Mouse (Mus musculus) forelimb bud, embryonic 11.5 days (tissue): ENCODE results near the gene Sox11.

Experiments used
- DNase-seq: peaks from one replicate; pipeline ENCODE4 v3.0.0-alpha.2; 2012; ENCODE audit warnings: low read depth, low spot score

The Sox11 gene

GRCm38 (mm10) chr12:27341871-27342690, at the start of gene Sox11:
Gene Sox11, minus strand, starts transcription at chr12:27342574.
- DNase-seq, result peak; percentile 70

GRCm38 (mm10) chr12:27391652-27392305, 49.4 kb upstream of the Sox11 start:
- DNase-seq, result peak; percentile 24

GRCm38 (mm10) chr12:27390439-27390838, 48.1 kb upstream of the Sox11 start:
- no peak for DNase-seq

- DNase-seq, result no peak
Measured at GRCm38 (mm10) chr12:27389429-27389828, 47.1 kb upstream of the Sox11 start.

GRCm38 (mm10) chr12:27372505-27372904, 30.1 kb upstream of the Sox11 start:
- DNase-seq, result no peak

GRCm38 (mm10) chr12:27370756-27371155, 28.4 kb upstream of the Sox11 start:
- DNase-seq, result no peak

- DNase-seq, result peak; percentile 42
Measured at GRCm38 (mm10) chr12:27367476-27367875, 25.1 kb upstream of the Sox11 start.

GRCm38 (mm10) chr12:27363840-27364640, 21.7 kb upstream of the Sox11 start:
- no peak for DNase-seq

GRCm38 (mm10) chr12:27357076-27357637, 14.8 kb upstream of the Sox11 start:
- DNase-seq, result peak; percentile 6

- DNase-seq, result no peak
Measured at GRCm38 (mm10) chr12:27356571-27356970, 14.2 kb upstream of the Sox11 start.

- DNase-seq, result no peak
Measured at GRCm38 (mm10) chr12:27343606-27344410, 1.4 kb upstream of the Sox11 start.

GRCm38 (mm10) chr12:27342691-27343605, 574 bp upstream of the Sox11 start:
- peak; percentile 97 for DNase-seq

- DNase-seq, result peak; percentile 54
Measured at GRCm38 (mm10) chr12:27341130-27341870, 1.1 kb downstream of the Sox11 start.

- DNase-seq, result peak; percentile 70
Measured at GRCm38 (mm10) chr12:27340451-27341035, 1.8 kb downstream of the Sox11 start.

GRCm38 (mm10) chr12:27339171-27339751, 3.1 kb downstream of the Sox11 start:
- DNase-seq, result peak; percentile 50

GRCm38 (mm10) chr12:27338721-27339170, 3.6 kb downstream of the Sox11 start:
- DNase-seq, result peak; percentile 49

GRCm38 (mm10) chr12:27338116-27338515, 4.3 kb downstream of the Sox11 start:
- DNase-seq, result peak; percentile 10

- no peak for DNase-seq
Measured at GRCm38 (mm10) chr12:27337482-27337881, 4.9 kb downstream of the Sox11 start.
